Mouse (Mus musculus) ovary, adult 18-20 months (tissue): ENCODE results near the gene Chd9.

Experiments
- DNase-seq: peaks from one replicate; pipeline ENCODE4 v3.0.0; 2022; ENCODE audit warnings: low spot score, mixed read lengths

Gene Chd9

DNA sequence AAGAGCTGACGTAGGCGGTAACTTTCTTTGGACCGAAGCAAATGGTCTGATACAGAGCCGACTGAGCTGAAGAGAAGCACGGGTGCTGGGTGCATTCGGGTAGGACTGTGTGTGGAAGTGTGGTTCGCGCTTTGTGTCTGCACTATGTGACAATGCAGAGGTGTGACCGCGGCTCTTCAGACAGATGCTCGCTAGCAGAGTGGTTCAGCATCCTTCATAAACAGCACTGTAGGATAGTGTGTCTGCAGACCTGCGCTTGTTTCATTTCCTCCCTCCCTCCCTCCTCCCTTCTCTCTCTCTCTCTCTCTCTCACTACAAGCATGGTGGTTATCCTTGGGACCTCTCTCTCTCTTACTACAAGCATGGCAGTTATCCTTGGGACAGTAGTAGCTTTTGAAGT is 254.3 kb downstream of the Chd9 start:
- DNase-seq, result no peak

DNA sequence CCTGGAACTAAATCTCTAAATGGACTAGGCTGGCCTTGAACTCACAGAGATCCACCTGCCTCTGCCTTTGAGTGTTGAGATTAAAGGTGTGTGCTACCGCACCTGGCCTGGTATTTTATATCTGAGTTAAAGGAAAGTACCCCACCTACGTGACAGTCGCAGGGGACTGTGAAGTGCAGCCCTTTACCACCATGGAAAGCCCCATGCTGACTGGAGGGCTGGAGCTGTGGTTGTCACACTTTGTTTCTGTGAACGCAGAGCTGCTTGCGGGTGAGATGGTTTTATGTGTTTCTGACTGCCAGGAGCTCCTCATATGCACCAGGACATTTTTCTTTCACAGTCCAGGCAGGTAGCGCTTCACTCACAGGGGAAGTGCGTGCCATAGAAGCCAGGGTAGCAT is 260.3 kb downstream of the Chd9 start:
- DNase-seq, result no peak

DNA sequence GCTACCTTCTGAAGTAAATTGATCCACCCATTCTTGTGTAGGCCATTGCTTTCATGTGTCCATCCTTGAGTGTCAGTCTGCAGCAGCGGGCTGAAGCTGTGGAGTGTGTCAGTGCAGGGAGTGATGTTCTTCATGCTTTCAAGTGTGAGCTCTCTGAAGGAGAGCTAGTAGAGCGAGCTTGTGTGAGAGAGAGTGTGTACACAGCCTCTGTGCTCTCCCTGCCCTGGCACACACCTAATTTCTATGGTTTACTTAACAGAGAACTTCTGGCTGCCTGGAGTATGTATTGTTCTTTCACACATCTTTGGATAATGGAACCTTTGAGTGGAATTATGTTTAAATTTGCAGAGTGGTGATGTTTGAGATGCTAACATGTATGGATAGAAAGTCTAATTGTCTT is 261.4 kb downstream of the Chd9 start:
- no peak for DNase-seq

DNA sequence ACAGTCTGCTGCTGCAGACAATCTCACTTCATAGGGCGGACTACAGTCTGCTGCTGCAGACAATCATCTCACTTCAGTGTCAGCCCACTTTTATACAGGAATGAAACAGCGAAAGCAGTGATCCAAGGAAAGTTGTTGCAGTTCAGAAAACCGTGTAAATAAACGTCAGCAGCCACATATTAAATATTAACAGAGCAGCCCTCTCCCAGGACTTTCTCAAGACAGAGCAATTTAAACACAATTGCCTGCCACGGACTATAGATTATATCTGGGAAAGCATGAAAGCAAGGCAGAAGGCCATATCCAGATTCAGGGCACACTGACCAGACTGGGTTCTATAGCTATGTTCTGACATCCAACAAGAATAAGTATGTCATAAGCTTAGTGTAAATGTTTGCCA is 266.0 kb downstream of the Chd9 start:
- no peak for DNase-seq

DNA sequence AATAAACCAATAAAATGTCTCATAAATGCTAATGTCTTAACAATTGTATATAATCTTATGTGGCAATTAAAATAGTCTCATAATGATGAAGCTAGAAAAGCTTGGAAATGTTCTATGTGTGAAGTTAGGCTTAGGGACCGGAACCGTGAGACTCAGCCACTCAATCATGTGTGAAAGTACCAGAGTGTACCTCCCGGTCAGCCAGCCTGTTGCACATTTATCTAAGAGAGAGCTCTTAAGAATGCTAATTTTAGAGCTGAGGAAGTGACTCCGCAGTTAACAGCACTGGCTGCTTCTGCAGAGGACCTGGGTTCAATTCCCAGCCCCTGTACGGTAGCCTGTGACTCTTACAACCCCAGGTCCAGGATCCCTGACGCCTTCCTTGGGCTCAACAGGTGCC is 270.0 kb downstream of the Chd9 start:
- DNase-seq, result no peak
